Comparison of ENCODE assay signal across 9 mouse cellular contexts in the genomic region with DNA sequence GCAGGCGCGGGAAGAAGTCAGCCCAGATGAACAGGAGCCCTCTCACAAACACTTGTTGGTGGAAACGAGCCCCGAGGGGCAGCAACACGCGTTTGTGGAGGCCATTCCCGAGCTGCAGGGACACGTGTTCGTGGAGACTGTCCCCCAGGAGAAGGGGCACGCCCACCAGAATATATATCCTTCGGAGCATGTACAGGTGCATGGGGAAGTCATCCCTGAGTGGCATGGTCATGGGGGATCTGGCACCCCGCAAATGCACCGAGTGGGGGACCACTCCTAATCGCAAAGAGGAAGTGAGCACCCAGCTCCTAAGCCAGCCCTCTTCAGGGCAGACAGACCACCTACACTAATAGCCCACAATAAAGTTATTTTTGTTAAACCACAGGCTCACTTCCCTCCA. TPM values are rescaled to one million over a fixed set of nuclear protein-coding genes. Genes with fewer than 3 reads are reported as not detected.
DNase-seq lines count a peak whose midpoint lies in the region; ATAC-seq and TF ChIP-seq lines count a peak whose summit lies in the region.
"Had no signal": no experiment of that assay in that cellular context is flagged by ENCODE, and none has a peak within 500 bp of the region (broad histone marks: within the 10 kb centered on the region; RNA-seq: fewer than 3 reads in every experiment).

No protein-coding gene starts in this region.

- no peak for TF ChIP-seq CTCF in lung, adult 2 months (IDR thresholded peaks at IDR 0.05; ENCODE audit: insufficient read depth, low read length)
- no peak for TF ChIP-seq CTCF in intestine, postnatal 0 days (IDR thresholded peaks at IDR 0.05; ENCODE audit: low read depth)

- 56% methylated on average over 14 of the region's 14 CpGs for WGBS in lung, adult 2 months
- 52% methylated on average over 14 of the region's 14 CpGs for WGBS in embryonic facial prominence, embryonic 15.5 days
- 52% methylated on average over 14 of the region's 14 CpGs for WGBS in intestine, postnatal 0 days
- 44% methylated on average over 14 of the region's 14 CpGs for WGBS in neural tube, embryonic 14.5 days

- H3K36me3 ChIP-seq in embryonic facial prominence, embryonic 15.5 days: peaks cover 52% of the 10 kb centered on the region
- peaks cover 55% of the 10 kb centered on the region for H3K36me3 ChIP-seq in intestine, postnatal 0 days (ENCODE audit: control insufficient read depth, insufficient read depth)
- peaks cover 34% of the 10 kb centered on the region for H3K36me3 ChIP-seq in neural tube, embryonic 14.5 days (ENCODE audit: control insufficient read depth, insufficient read depth, low read length)

- ATAC-seq in embryonic facial prominence, embryonic 15.5 days (ENCODE audit: insufficient number of reproducible peaks, low FRiP score, low TSS enrichment, low read depth): no peak
- ATAC-seq in intestine, postnatal 0 days: no peak
- 0 out of 2 replicates have a peak, but pooled peaks have one; percentile 2 for ATAC-seq in neural tube, embryonic 14.5 days (ENCODE audit: low read depth)

- no peak overlapping the region for H3K9ac ChIP-seq in embryonic facial prominence, embryonic 15.5 days
- 0 out of 2 replicates have a peak overlapping the region, but pooled peaks have one; percentile 31 for H3K9ac ChIP-seq in intestine, postnatal 0 days (ENCODE audit: low read depth, low read length)
- H3K9ac ChIP-seq in neural tube, embryonic 14.5 days (replicated peaks; ENCODE audit: low read depth, low read length): no peak overlapping the region

- H3K4me1 ChIP-seq in lung, adult 2 months (ENCODE audit: control insufficient read depth, insufficient read depth, low read length): peaks cover 9% of the 10 kb centered on the region
- H3K4me1 ChIP-seq in embryonic facial prominence, embryonic 15.5 days: peaks cover 14% of the 10 kb centered on the region
- 0 out of 2 replicates have a peak, but pooled peaks cover 5% of the 10 kb centered on the region for H3K4me1 ChIP-seq in intestine, postnatal 0 days (replicated peaks; ENCODE audit: control insufficient read depth, insufficient read depth, low read length)
- peaks cover 13% of the 10 kb centered on the region for H3K4me1 ChIP-seq in neural tube, embryonic 14.5 days (ENCODE audit: control insufficient read depth, insufficient read depth, low read length)

- peaks cover 37% of the 10 kb centered on the region for H3K27me3 ChIP-seq in embryonic facial prominence, embryonic 15.5 days
- no peaks in the 10 kb centered on the region for H3K27me3 ChIP-seq in intestine, postnatal 0 days (replicated peaks; ENCODE audit: control insufficient read depth, insufficient read depth, low read length)
- peaks cover 6% of the 10 kb centered on the region; the same call in 1 of the 2 replicates for H3K27me3 ChIP-seq in neural tube, embryonic 14.5 days (ENCODE audit: control insufficient read depth, insufficient read depth, low read length)

- no peaks in the 10 kb centered on the region for H3K9me3 ChIP-seq in embryonic facial prominence, embryonic 15.5 days (replicated peaks)
- no peaks in the 10 kb centered on the region for H3K9me3 ChIP-seq in intestine, postnatal 0 days (ENCODE audit: control insufficient read depth)
- no peaks in the 10 kb centered on the region for H3K9me3 ChIP-seq in neural tube, embryonic 14.5 days (ENCODE audit: control insufficient read depth, low read length)

- H3K4me2 ChIP-seq in embryonic facial prominence, embryonic 15.5 days (replicated peaks): peak overlapping the region; percentile 58; the same call in 1 of the 2 replicates
- H3K4me2 ChIP-seq in intestine, postnatal 0 days (replicated peaks; ENCODE audit: low read depth): no peak overlapping the region
- H3K4me2 ChIP-seq in neural tube, embryonic 14.5 days (ENCODE audit: low read depth, low read length): peak overlapping the region; percentile 44; the same call in 1 of the 2 replicates

- no peak for DNase-seq in lung, adult 2 months
- no peak for DNase-seq in lung, postnatal 4 days
- DNase-seq in cerebellum, adult 9-11 months: no peak
- DNase-seq in urinary bladder, postnatal 4 days (ENCODE audit: low spot score in 2 of 2): no peak
- DNase-seq in adrenal gland, adult 2 months: no peak
- DNase-seq: cerebellum, adult 18-20 months had no signal

- no peak overlapping the region for H3K27ac ChIP-seq in embryonic facial prominence, embryonic 15.5 days (replicated peaks)
- no peak overlapping the region for H3K27ac ChIP-seq in intestine, postnatal 0 days (ENCODE audit: low read depth, low read length)
- H3K27ac ChIP-seq in neural tube, embryonic 14.5 days (ENCODE audit: low read depth, low read length): no peak overlapping the region

- TF ChIP-seq POLR2A in lung, adult 2 months (IDR thresholded peaks at IDR 0.05; ENCODE audit: borderline replicate concordance, extremely low read depth, low read depth, low read length): 0 out of 2 replicates have a peak, but pooled peaks have one; percentile 12

- H3K4me3 ChIP-seq in lung, adult 2 months (replicated peaks; ENCODE audit: extremely low read depth, low read depth, low read length): no peak overlapping the region
- peak overlapping the region; percentile 34; the same call in 1 of the 2 replicates for H3K4me3 ChIP-seq in embryonic facial prominence, embryonic 15.5 days (replicated peaks)
- no peak overlapping the region; the same call in 1 of the 2 replicates for H3K4me3 ChIP-seq in intestine, postnatal 0 days (ENCODE audit: low read depth, low read length)
- H3K4me3 ChIP-seq in neural tube, embryonic 14.5 days (ENCODE audit: low read depth, low read length): peak overlapping the region; percentile 15

RNA-seq across cellular contexts. Expression of a gene that starts 8.4 kb away (rescaled TPM):
- 96.6 and 130 TPM in 2 replicates for polyA plus RNA-seq in lung, adult 2 months (2012; rRNA removed)
- 124 and 127 TPM in 2 replicates for polyA plus RNA-seq in embryonic facial prominence, embryonic 15.5 days (2015; fragmentation: Nextera tagmentation; extraction: Ambion mirVana)
- 71.6 and 76.5 TPM in 2 replicates for polyA plus RNA-seq in intestine, postnatal 0 days (2015; fragmentation: Nextera tagmentation; extraction: Ambion mirVana)
- polyA plus RNA-seq in neural tube, embryonic 14.5 days (2014; fragmentation: Nextera tagmentation; extraction: Ambion mirVana): 36.4 and 46.8 TPM in 2 replicates
- 100 to 1,000 TPM; 117 TPM for total RNA-seq in adrenal gland, adult 2 months (2021)
- 650 and 890 TPM in 2 replicates for polyA plus RNA-seq in adrenal gland, adult 2 months (2012; rRNA removed)

RNA-seq across cellular contexts. Expression of a gene that starts 8.5 kb away (rescaled TPM):
- polyA plus RNA-seq in lung, adult 2 months (2012; rRNA removed): 95.7 and 114 TPM in 2 replicates
- polyA plus RNA-seq in embryonic facial prominence, embryonic 15.5 days (2015; fragmentation: Nextera tagmentation; extraction: Ambion mirVana): 86.6 and 89.3 TPM in 2 replicates
- polyA plus RNA-seq in intestine, postnatal 0 days (2015; fragmentation: Nextera tagmentation; extraction: Ambion mirVana): 47.4 and 48.5 TPM in 2 replicates
- 92.5 and 96.4 TPM in 2 replicates for polyA plus RNA-seq in neural tube, embryonic 14.5 days (2014; fragmentation: Nextera tagmentation; extraction: Ambion mirVana)
- total RNA-seq in adrenal gland, adult 2 months (2021): 10 to 100 TPM; 51.0 to 72.6 TPM
- polyA plus RNA-seq in adrenal gland, adult 2 months (2012; rRNA removed): 180 and 223 TPM in 2 replicates

RNA-seq across cellular contexts. Expression of a gene that starts 16.5 kb away (rescaled TPM):
- 57.2 and 62.0 TPM in 2 replicates for polyA plus RNA-seq in lung, adult 2 months (2012; rRNA removed)
- 30.4 and 37.3 TPM in 2 replicates for polyA plus RNA-seq in embryonic facial prominence, embryonic 15.5 days (2015; fragmentation: Nextera tagmentation; extraction: Ambion mirVana)
- polyA plus RNA-seq in intestine, postnatal 0 days (2015; fragmentation: Nextera tagmentation; extraction: Ambion mirVana): 27.7 and 32.0 TPM in 2 replicates
- polyA plus RNA-seq in neural tube, embryonic 14.5 days (2014; fragmentation: Nextera tagmentation; extraction: Ambion mirVana): 27.1 and 28.8 TPM in 2 replicates
- 10 to 100 TPM; 36.3 to 42.8 TPM for total RNA-seq in adrenal gland, adult 2 months (2021)
- 79.5 and 90.0 TPM in 2 replicates for polyA plus RNA-seq in adrenal gland, adult 2 months (2012; rRNA removed)

RNA-seq across cellular contexts. Expression of a gene that starts 24.0 kb away (rescaled TPM):
- 191 and 231 TPM in 2 replicates for polyA plus RNA-seq in lung, adult 2 months (2012; rRNA removed)
- 12.4 and 14.7 TPM in 2 replicates for polyA plus RNA-seq in embryonic facial prominence, embryonic 15.5 days (2015; fragmentation: Nextera tagmentation; extraction: Ambion mirVana)
- polyA plus RNA-seq in intestine, postnatal 0 days (2015; fragmentation: Nextera tagmentation; extraction: Ambion mirVana): 6.5 and 6.6 TPM in 2 replicates
- 2.1 and 2.3 TPM in 2 replicates for polyA plus RNA-seq in neural tube, embryonic 14.5 days (2014; fragmentation: Nextera tagmentation; extraction: Ambion mirVana)
- 100 to 1,000 TPM; 136 to 166 TPM for total RNA-seq in adrenal gland, adult 2 months (2021)
- 494 and 666 TPM in 2 replicates for polyA plus RNA-seq in adrenal gland, adult 2 months (2012; rRNA removed)

RNA-seq across cellular contexts. Expression of a gene that starts 24.2 kb away (rescaled TPM):
- polyA plus RNA-seq in lung, adult 2 months (2012; rRNA removed): 6.5 and 7.6 TPM in 2 replicates
- 0.88 and 1.6 TPM in 2 replicates for polyA plus RNA-seq in embryonic facial prominence, embryonic 15.5 days (2015; fragmentation: Nextera tagmentation; extraction: Ambion mirVana)
- polyA plus RNA-seq in intestine, postnatal 0 days (2015; fragmentation: Nextera tagmentation; extraction: Ambion mirVana): 0.82 and 0.89 TPM in 2 replicates
- polyA plus RNA-seq in neural tube, embryonic 14.5 days (2014; fragmentation: Nextera tagmentation; extraction: Ambion mirVana): 1.6 and 1.7 TPM in 2 replicates
- total RNA-seq in adrenal gland, adult 2 months (2021): 1 to 10 TPM; 1.6 to 1.8 TPM
- 2.6 and 3.0 TPM in 2 replicates for polyA plus RNA-seq in adrenal gland, adult 2 months (2012; rRNA removed)

Comparison
In these comparisons a context has a peak if more than half of its experiments do, and no peak if none do; other contexts are left out.
1. H3K4me3 ChIP-seq: peak in embryonic facial prominence, embryonic 15.5 days (single experiment) and neural tube, embryonic 14.5 days (single experiment); none in lung, adult 2 months (single experiment) and intestine, postnatal 0 days (single experiment).